Mouse (Mus musculus) myocyte (in vitro differentiated cells): ENCODE results near the gene Arhgef12.

Experiments
- CEBPB ChIP-seq: IDR thresholded peaks from 2 replicates; pipeline ENCODE4 v1.6.1; 2011; ENCODE audit warnings: mild to moderate bottlenecking, moderate library complexity; ENCODE audit not compliant: poor library complexity, insufficient read depth, severe bottlenecking
- E2F4 ChIP-seq: IDR thresholded peaks from one replicate; pipeline ENCODE4 v1.6.1; 2011; ENCODE audit warnings: mild to moderate bottlenecking, control low read depth, moderate library complexity; ENCODE audit not compliant: insufficient read depth
- MAX ChIP-seq: IDR thresholded peaks from one replicate; pipeline ENCODE4 v1.6.1; 2011; ENCODE audit warnings: low read depth, mild to moderate bottlenecking, control low read depth
- POLR2A ChIP-seq: IDR thresholded peaks from one replicate; pipeline ENCODE4 v1.6.1; 2011; ENCODE audit warnings: low read depth, mild to moderate bottlenecking, control low read depth, moderate library complexity; ENCODE audit not compliant: insufficient read length
- REST ChIP-seq: IDR thresholded peaks from one replicate; pipeline ENCODE4 v1.6.1; 2011; ENCODE audit warnings: mild to moderate bottlenecking, control low read depth, moderate library complexity; ENCODE audit not compliant: insufficient read depth, insufficient read length
- TCF12 ChIP-seq: IDR thresholded peaks from one replicate; pipeline ENCODE4 v1.6.1; 2011; ENCODE audit warnings: mild to moderate bottlenecking, control low read depth; ENCODE audit not compliant: poor library complexity, insufficient read depth, severe bottlenecking
- TCF3 ChIP-seq: IDR thresholded peaks from one replicate; pipeline ENCODE4 v1.6.1; 2011; ENCODE audit warnings: low read depth, control low read depth; ENCODE audit not compliant: insufficient read length
- USF1 ChIP-seq: IDR thresholded peaks from one replicate; pipeline ENCODE4 v1.6.1; 2011; ENCODE audit warnings: low read depth, mild to moderate bottlenecking, control low read depth, moderate library complexity

DNA sequence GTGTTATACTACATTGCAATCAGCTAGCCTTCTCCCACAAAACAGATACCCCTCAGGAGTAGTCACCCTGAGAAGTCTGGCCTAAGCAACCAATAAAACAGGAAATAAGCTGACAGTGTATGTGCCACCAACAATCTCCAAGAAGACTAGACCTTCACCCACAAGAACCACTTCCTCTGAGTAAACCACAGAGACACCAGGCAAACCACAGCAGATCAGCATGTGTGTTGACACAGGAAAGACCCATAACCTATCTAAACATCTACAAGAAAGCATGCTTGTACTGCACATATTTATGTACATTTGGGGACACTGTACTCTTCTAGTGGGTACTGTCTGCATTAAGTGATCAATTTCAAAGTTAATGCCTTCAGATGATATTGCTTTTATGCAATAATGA lies 10.7 kb downstream of the Arhgef12 start:
- TF ChIP-seq POLR2A (no peak), REST (no peak), USF1 (no peak), TCF12 (no peak), MAX (no peak), TCF3 (no peak), CEBPB (no peak), E2F4 (no peak)
